In the genomic region with DNA sequence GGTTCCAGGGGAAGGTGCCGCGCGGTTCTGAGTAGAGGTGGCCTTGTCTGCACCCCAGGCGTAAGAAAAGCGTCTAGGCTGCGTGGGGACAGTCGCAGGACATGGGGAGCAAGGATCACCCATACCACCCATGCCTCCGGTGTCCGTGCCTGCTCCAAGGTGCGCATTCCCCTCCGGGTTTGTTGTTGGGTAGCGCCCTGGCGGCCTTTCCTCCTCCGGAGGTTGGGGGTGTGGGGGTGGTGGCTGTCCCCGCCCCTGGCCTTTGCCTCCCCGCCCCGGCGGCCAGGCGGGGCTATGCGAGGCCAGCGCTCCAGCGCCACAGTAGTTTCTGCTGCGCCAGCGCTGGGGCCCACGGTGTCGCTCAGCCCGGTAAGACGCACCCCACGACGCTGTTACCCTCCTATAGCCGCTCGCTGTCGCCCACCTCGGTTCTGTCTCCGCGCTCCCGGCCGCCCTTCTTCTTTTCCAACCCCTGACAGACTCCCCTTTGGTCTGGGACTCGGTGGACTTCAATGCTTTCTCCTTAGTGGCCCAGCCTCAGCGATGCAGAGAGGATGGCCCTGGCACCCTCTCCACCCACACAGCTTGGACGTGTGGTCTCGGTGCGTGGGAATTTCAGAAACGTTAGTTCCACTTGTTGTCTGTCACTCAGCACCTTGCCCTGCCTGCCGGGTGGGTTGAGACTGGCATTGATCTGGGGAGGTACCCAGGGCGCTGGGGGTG, we compare ENCODE assay signal across 8 mouse cellular contexts. TPM values are rescaled to one million over a fixed set of nuclear protein-coding genes. Genes with fewer than 3 reads are reported as not detected.
DNase-seq lines count a peak whose midpoint lies in the region; ATAC-seq and TF ChIP-seq lines count a peak whose summit lies in the region.

TSS of gene Sqor (plus strand) at position 167 of the 723 bp plus-strand sequence.

- WGBS in hindbrain, embryonic 13.5 days: under 1% methylated on average over 41 of the region's 46 CpGs

- H3K9ac ChIP-seq in hindbrain, embryonic 13.5 days: peak within 1 kb of the TSS; percentile 60

- H3K36me3 ChIP-seq in hindbrain, embryonic 13.5 days: no peaks in the 10 kb centered on the region

- no peak within 1 kb of the TSS for H3K27ac ChIP-seq in hindbrain, embryonic 13.5 days
- H3K27ac ChIP-seq in left cerebral cortex, adult 2 months: peak within 1 kb of the TSS; percentile 47

- peaks cover 9% of the 10 kb centered on the region for H3K4me1 ChIP-seq in hindbrain, embryonic 13.5 days (replicated peaks)

- ATAC-seq in hindbrain, embryonic 13.5 days (ENCODE audit: low FRiP score): peak; percentile 46; the same call in 1 of the 2 replicates
- peak; percentile 96 for ATAC-seq in megakaryocyte, adult 5-6 weeks (ENCODE audit: poor library complexity, severe bottlenecking)

- H3K4me2 ChIP-seq in hindbrain, embryonic 13.5 days: peak within 1 kb of the TSS; percentile 80

- intact Hi-C loops in left cerebral cortex, adult 2 months (cut with DNase I): no loop called here

- peak; percentile 18 for DNase-seq in R1 (ENCODE audit: low read depth, low spot score)
- DNase-seq in cerebellum, postnatal 10 days: peak; percentile 36 to 56
- peak; percentile 74 for DNase-seq in gastrocnemius, adult 18-20 months (ENCODE audit: low spot score)
- peak; percentile 26 to 39 for DNase-seq in left cerebral cortex, adult 2 months (ENCODE audit: extremely low spot score in 1 of 2, low spot score in 2 of 2)
- peak; percentile 10 to 17 for DNase-seq in right cerebral cortex, adult 2 months (ENCODE audit: low spot score in 2 of 2)
- DNase-seq in urinary bladder, postnatal 10 days (ENCODE audit: low spot score): peak; percentile 13

- H3K9me3 ChIP-seq in hindbrain, embryonic 13.5 days: no peaks in the 10 kb centered on the region

- H3K27me3 ChIP-seq in hindbrain, embryonic 13.5 days: peaks cover 41% of the 10 kb centered on the region

- no peak for TF ChIP-seq CTCF in left cerebral cortex, adult 2 months (IDR thresholded peaks at IDR 0.05)

- peak within 1 kb of the TSS; percentile 43 for H3K4me3 ChIP-seq in hindbrain, embryonic 13.5 days
- peak within 1 kb of the TSS; percentile 61 for H3K4me3 ChIP-seq in left cerebral cortex, adult 2 months

RNA-seq across cellular contexts. Expression of gene Sqor, which starts in this region (rescaled TPM):
- 10 to 100 TPM; 39.0 to 42.2 TPM for total RNA-seq in gastrocnemius, adult 18-20 months (2021)
- polyA plus RNA-seq in hindbrain, embryonic 13.5 days (2015; fragmentation: Nextera tagmentation; extraction: Ambion mirVana): 2.7 and 3.6 TPM in 2 replicates
- 1 to 10 TPM; 4.6 to 7.0 TPM for total RNA-seq in left cerebral cortex, adult 2 months (2021)
- total RNA-seq in megakaryocyte, adult 5-6 weeks (2015): 106 and 117 TPM in 2 replicates
- total RNA-seq in megakaryocyte, adult 5-6 weeks (2017): 167 and 173 TPM in 2 replicates

Comparison
In these comparisons a context has a peak if more than half of its experiments do, and no peak if none do; other contexts are left out.
1. RNA of gene Sqor (total RNA-seq): 106 to 173 TPM in megakaryocyte, adult 5-6 weeks and 39.0 to 42.2 TPM in gastrocnemius, adult 18-20 months; 4.6 to 7.0 TPM in left cerebral cortex, adult 2 months; every median in the first group is over 4 times any median in the second.
2. DNase-seq: peak in every context shown above with its lines; median percentile 74 in gastrocnemius, adult 18-20 months; 46 in cerebellum, postnatal 10 days; 32 in left cerebral cortex, adult 2 months; 18 in R1; 14 in right cerebral cortex, adult 2 months; 13 in urinary bladder, postnatal 10 days.